ENCODE assay signal across 12 mouse cellular contexts in the genomic region with DNA sequence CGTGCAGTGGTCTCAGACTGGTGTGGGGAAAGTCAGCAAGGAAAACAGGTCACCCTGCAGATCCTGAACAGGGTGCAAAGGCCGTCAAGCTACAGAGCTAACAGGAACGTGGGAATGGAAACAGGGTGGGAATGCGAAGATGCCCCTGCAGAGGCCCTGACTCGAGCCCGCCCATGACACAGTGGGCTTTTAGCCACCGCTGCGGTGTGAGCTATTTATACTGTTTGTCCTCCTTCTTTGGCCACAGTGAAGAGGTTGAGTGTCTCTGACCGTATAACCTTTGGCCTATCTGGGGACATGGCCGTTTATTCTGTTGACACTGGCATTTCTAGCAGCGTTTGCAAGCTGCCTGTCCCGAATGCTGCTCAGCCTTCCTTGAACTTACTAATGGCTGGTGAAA. TPM values are rescaled to one million over a fixed set of nuclear protein-coding genes. Genes with fewer than 3 reads are reported as not detected.
DNase-seq lines count a peak whose midpoint lies in the region; ATAC-seq and TF ChIP-seq lines count a peak whose summit lies in the region.
"Had no signal": no experiment of that assay in that cellular context is flagged by ENCODE, and none has a peak within 500 bp of the region (broad histone marks: within the 10 kb centered on the region; RNA-seq: fewer than 3 reads in every experiment).

No protein-coding gene starts in this region.

- no peak for TF ChIP-seq EP300 in liver, postnatal 0 days (IDR thresholded peaks at IDR 0.05; ENCODE audit: low read depth)

- peak overlapping the region; percentile 25 for H3K27ac ChIP-seq in forebrain, embryonic 16.5 days (ENCODE audit: low read length)
- H3K27ac ChIP-seq in forebrain, embryonic 14.5 days (ENCODE audit: low read depth, low read length): no peak overlapping the region; the same call in 1 of the 2 replicates
- no peak overlapping the region for H3K27ac ChIP-seq in liver, embryonic 11.5 days (ENCODE audit: low read depth, low read length)
- H3K27ac ChIP-seq in liver, embryonic 12.5 days: no peak overlapping the region
- no peak overlapping the region for H3K27ac ChIP-seq in liver, postnatal 0 days (ENCODE audit: low read depth)

- no peaks in the 10 kb centered on the region for H3K36me3 ChIP-seq in forebrain, embryonic 16.5 days (ENCODE audit: control insufficient read depth, insufficient read depth)
- no peaks in the 10 kb centered on the region for H3K36me3 ChIP-seq in forebrain, embryonic 14.5 days (ENCODE audit: control insufficient read depth, insufficient read depth, low read length)
- no peaks in the 10 kb centered on the region for H3K36me3 ChIP-seq in liver, embryonic 11.5 days (ENCODE audit: control insufficient read depth, insufficient read depth, low read length)
- no peaks in the 10 kb centered on the region for H3K36me3 ChIP-seq in liver, embryonic 12.5 days
- H3K36me3 ChIP-seq in liver, postnatal 0 days (replicated peaks; ENCODE audit: insufficient read depth, low read length): no peaks in the 10 kb centered on the region

- no peak overlapping the region for H3K4me2 ChIP-seq in forebrain, embryonic 16.5 days (ENCODE audit: low read length)
- no peak overlapping the region for H3K4me2 ChIP-seq in forebrain, embryonic 14.5 days (ENCODE audit: low read length)
- no peak overlapping the region for H3K4me2 ChIP-seq in liver, embryonic 11.5 days
- no peak overlapping the region for H3K4me2 ChIP-seq in liver, embryonic 12.5 days
- H3K4me2 ChIP-seq in liver, postnatal 0 days (ENCODE audit: low read depth, low read length): peak overlapping the region; percentile 18; the same call in 1 of the 2 replicates
- H3K4me2 ChIP-seq: hindbrain, embryonic 14.5 days had no signal

- 82% methylated on average over 12 of the region's 12 CpGs for WGBS in forebrain, embryonic 16.5 days
- 83% methylated on average over 12 of the region's 12 CpGs for WGBS in forebrain, embryonic 14.5 days
- 58% methylated on average over 12 of the region's 12 CpGs for WGBS in liver, embryonic 11.5 days
- WGBS in liver, embryonic 12.5 days (ENCODE audit: insufficient replicate concordance): 61% methylated on average over 12 of the region's 12 CpGs
- 50% methylated on average over 12 of the region's 12 CpGs for WGBS in liver, postnatal 0 days (ENCODE audit: insufficient replicate concordance)

- no peak overlapping the region for H3K4me3 ChIP-seq in forebrain, embryonic 16.5 days (replicated peaks; ENCODE audit: low read length)
- H3K4me3 ChIP-seq in forebrain, embryonic 14.5 days (ENCODE audit: low read depth, low read length): no peak overlapping the region
- H3K4me3 ChIP-seq in liver, embryonic 11.5 days (ENCODE audit: low read depth, low read length): no peak overlapping the region
- H3K4me3 ChIP-seq in liver, embryonic 12.5 days: no peak overlapping the region
- no peak overlapping the region for H3K4me3 ChIP-seq in liver, postnatal 0 days (ENCODE audit: low read depth, low read length)
- H3K4me3 ChIP-seq: erythroblast, embryonic 14.5 days had no signal

- no peak for TF ChIP-seq CTCF in liver, postnatal 0 days (IDR thresholded peaks at IDR 0.05; ENCODE audit: low read depth)

- peaks cover 19% of the 10 kb centered on the region for H3K4me1 ChIP-seq in forebrain, embryonic 16.5 days (replicated peaks; ENCODE audit: control insufficient read depth, insufficient read depth, low read length)
- H3K4me1 ChIP-seq in forebrain, embryonic 14.5 days (ENCODE audit: control insufficient read depth, insufficient read depth, low read length): 0 out of 2 replicates have a peak, but pooled peaks cover 3% of the 10 kb centered on the region
- no peaks in the 10 kb centered on the region; the same call in 1 of the 2 replicates for H3K4me1 ChIP-seq in liver, embryonic 11.5 days (replicated peaks; ENCODE audit: control insufficient read depth, insufficient read depth, low read length)
- H3K4me1 ChIP-seq in liver, embryonic 12.5 days: peaks cover 7% of the 10 kb centered on the region; the same call in 1 of the 2 replicates
- peaks cover 7% of the 10 kb centered on the region; the same call in 1 of the 2 replicates for H3K4me1 ChIP-seq in liver, postnatal 0 days (ENCODE audit: insufficient read depth)

- ATAC-seq in forebrain, embryonic 16.5 days: no peak
- ATAC-seq in forebrain, embryonic 14.5 days: no peak
- 0 out of 2 replicates have a peak, but pooled peaks have one; percentile 34 for ATAC-seq in liver, embryonic 11.5 days (replicated peaks; ENCODE audit: low FRiP score)
- no peak for ATAC-seq in liver, embryonic 12.5 days
- peak; percentile 80 for ATAC-seq in liver, postnatal 0 days
- ATAC-seq: midbrain, embryonic 16.5 days had no signal

- no peaks in the 10 kb centered on the region for H3K27me3 ChIP-seq in forebrain, embryonic 16.5 days (replicated peaks; ENCODE audit: control insufficient read depth, insufficient read depth, low read length)
- H3K27me3 ChIP-seq in forebrain, embryonic 14.5 days (replicated peaks; ENCODE audit: control insufficient read depth, insufficient read depth, low read length): no peaks in the 10 kb centered on the region
- no peaks in the 10 kb centered on the region for H3K27me3 ChIP-seq in liver, embryonic 11.5 days (replicated peaks; ENCODE audit: control insufficient read depth, insufficient read depth, low read length)
- H3K27me3 ChIP-seq in liver, embryonic 12.5 days (replicated peaks): no peaks in the 10 kb centered on the region
- no peaks in the 10 kb centered on the region for H3K27me3 ChIP-seq in liver, postnatal 0 days (ENCODE audit: insufficient read depth, low read length)

- no peak for DNase-seq in forebrain, embryonic 14.5 days (ENCODE audit: low spot score)
- DNase-seq in liver, embryonic 11.5 days (ENCODE audit: low spot score): no peak
- DNase-seq in kidney, adult 18-20 months: peak; percentile 39
- DNase-seq in liver, postnatal 0 days: peak; percentile 40
- no peak for DNase-seq in right cerebral cortex, adult 2 months (ENCODE audit: low spot score in 2 of 2)
- DNase-seq in urinary bladder, postnatal 10 days (ENCODE audit: low spot score): no peak
- DNase-seq: right cerebral cortex, postnatal 4 days had no signal

- H3K9me3 ChIP-seq in forebrain, embryonic 16.5 days (ENCODE audit: control insufficient read depth, low read length): no peaks in the 10 kb centered on the region
- H3K9me3 ChIP-seq in forebrain, embryonic 14.5 days (replicated peaks; ENCODE audit: control insufficient read depth, low read length): no peaks in the 10 kb centered on the region
- H3K9me3 ChIP-seq in liver, embryonic 11.5 days (ENCODE audit: control insufficient read depth, low read length): no peaks in the 10 kb centered on the region
- H3K9me3 ChIP-seq in liver, embryonic 12.5 days (replicated peaks): no peaks in the 10 kb centered on the region
- no peaks in the 10 kb centered on the region for H3K9me3 ChIP-seq in liver, postnatal 0 days (ENCODE audit: low read length)

- H3K9ac ChIP-seq in forebrain, embryonic 16.5 days (replicated peaks; ENCODE audit: low read depth, low read length): no peak overlapping the region
- H3K9ac ChIP-seq in forebrain, embryonic 14.5 days (ENCODE audit: low read length): no peak overlapping the region
- no peak overlapping the region for H3K9ac ChIP-seq in liver, embryonic 11.5 days (ENCODE audit: low read depth, low read length)
- H3K9ac ChIP-seq in liver, embryonic 12.5 days: no peak overlapping the region
- H3K9ac ChIP-seq in liver, postnatal 0 days (replicated peaks): no peak overlapping the region
- H3K9ac ChIP-seq: hindbrain, embryonic 14.5 days had no signal

RNA-seq across cellular contexts. Expression of gene Ttc30a1, which starts 17.9 kb away (rescaled TPM):
- 7.4 and 8.4 TPM in 2 replicates for polyA plus RNA-seq in forebrain, embryonic 16.5 days (2015; fragmentation: Nextera tagmentation; extraction: Ambion mirVana)
- polyA plus RNA-seq in forebrain, embryonic 14.5 days (2014; fragmentation: Nextera tagmentation; extraction: Ambion mirVana): 8.8 and 10.4 TPM in 2 replicates
- polyA plus RNA-seq in liver, embryonic 11.5 days (2014; fragmentation: Nextera tagmentation; extraction: Ambion mirVana): 4.8 and 5.4 TPM in 2 replicates
- 2.2 and 2.3 TPM in 2 replicates for polyA plus RNA-seq in liver, embryonic 12.5 days (2016; fragmentation: Nextera tagmentation; extraction: Ambion mirVana)
- 1.0 and 1.1 TPM in 2 replicates for polyA plus RNA-seq in liver, postnatal 0 days (2015; fragmentation: Nextera tagmentation; extraction: Ambion mirVana)
- polyA plus RNA-seq: erythroblast, embryonic 14.5 days had no signal

RNA-seq across cellular contexts. Expression of gene Ttc30a2, which starts 21.7 kb away (rescaled TPM):
- 0.67 and 0.98 TPM in 2 replicates for polyA plus RNA-seq in forebrain, embryonic 16.5 days (2015; fragmentation: Nextera tagmentation; extraction: Ambion mirVana)
- polyA plus RNA-seq in forebrain, embryonic 14.5 days (2014; fragmentation: Nextera tagmentation; extraction: Ambion mirVana): 0.90 and 1.6 TPM in 2 replicates
- polyA plus RNA-seq in liver, embryonic 11.5 days (2014; fragmentation: Nextera tagmentation; extraction: Ambion mirVana): 0.34 and 0.36 TPM in 2 replicates
- polyA plus RNA-seq in liver, embryonic 12.5 days (2016; fragmentation: Nextera tagmentation; extraction: Ambion mirVana): 0.28 TPM in 1 of 2 replicates, not detected in the other
- polyA plus RNA-seq in liver, postnatal 0 days (2015; fragmentation: Nextera tagmentation; extraction: Ambion mirVana): 0.22 and 0.26 TPM in 2 replicates
- polyA plus RNA-seq: erythroblast, embryonic 14.5 days had no signal

Comparison
In these comparisons a context has a peak if more than half of its experiments do, and no peak if none do; other contexts are left out.
1. ATAC-seq: peak in liver, embryonic 11.5 days (single experiment) and liver, postnatal 0 days (single experiment); none in forebrain, embryonic 16.5 days (single experiment), forebrain, embryonic 14.5 days (single experiment) and liver, embryonic 12.5 days (single experiment).
2. DNase-seq: peak in kidney, adult 18-20 months (single experiment) and liver, postnatal 0 days (single experiment); none in forebrain, embryonic 14.5 days (single experiment), liver, embryonic 11.5 days (single experiment), right cerebral cortex, adult 2 months (0 of 2) and urinary bladder, postnatal 10 days (single experiment).